Mouse (Mus musculus) left cerebral cortex, postnatal 4 days (tissue): Measurements from ENCODE around the gene AC124502.3. TPM values are rescaled to one million over a fixed set of nuclear protein-coding genes. Genes with fewer than 3 reads are reported as not detected.

Experiments used
- DNase-seq: peaks from one replicate; pipeline ENCODE4 v3.0.0-alpha.2; 2022
- intact Hi-C: fragments of 180-260 bp; cut with DNase I; formaldehyde crosslinking; loops from one replicate; pipeline ENCODE4 v1.15.1; 2025
- total RNA-seq, 2 experiments: library from RNA; stranded (reverse); gene quantifications; 2 replicates each; pipeline ENCODE4 v1.2.3; 2021

AC124502.3 gene
- total RNA-seq, 2 experiments from 2014 or later, result 5.3 to 5.5 TPM

DNA sequence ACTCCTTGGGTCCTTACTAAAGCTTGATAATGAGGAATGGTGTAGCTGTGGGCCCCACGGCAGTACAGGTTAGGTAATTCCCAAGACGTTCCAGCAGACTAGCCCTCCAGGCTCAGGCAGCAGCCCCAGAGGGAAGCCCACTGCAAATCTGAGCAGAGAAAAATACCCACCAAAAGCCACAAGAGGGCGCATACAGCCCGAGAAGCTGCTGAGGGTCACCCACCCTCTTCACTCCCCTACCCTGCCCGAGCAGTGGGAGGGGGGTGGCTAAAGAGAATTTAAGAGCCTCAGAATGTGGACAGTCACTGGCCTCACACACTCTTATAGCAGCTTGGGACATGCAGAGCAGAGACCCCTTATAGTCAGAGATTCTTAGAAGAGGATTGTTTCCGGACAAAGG, 17.6 kb downstream of the AC124502.3 start:
- DNase-seq, result peak; percentile 56
- intact Hi-C loops, result no loop called here

- intact Hi-C loops, result no loop called here
- no peak for DNase-seq
Observed at GRCm38 (mm10) chr19:5057876-5058775, 19.4 kb downstream of the AC124502.3 start.

GRCm38 (mm10) chr19:5058801-5059771, 20.4 kb downstream of the AC124502.3 start:
- intact Hi-C loops, result no loop called here
- DNase-seq, result no peak

DNA sequence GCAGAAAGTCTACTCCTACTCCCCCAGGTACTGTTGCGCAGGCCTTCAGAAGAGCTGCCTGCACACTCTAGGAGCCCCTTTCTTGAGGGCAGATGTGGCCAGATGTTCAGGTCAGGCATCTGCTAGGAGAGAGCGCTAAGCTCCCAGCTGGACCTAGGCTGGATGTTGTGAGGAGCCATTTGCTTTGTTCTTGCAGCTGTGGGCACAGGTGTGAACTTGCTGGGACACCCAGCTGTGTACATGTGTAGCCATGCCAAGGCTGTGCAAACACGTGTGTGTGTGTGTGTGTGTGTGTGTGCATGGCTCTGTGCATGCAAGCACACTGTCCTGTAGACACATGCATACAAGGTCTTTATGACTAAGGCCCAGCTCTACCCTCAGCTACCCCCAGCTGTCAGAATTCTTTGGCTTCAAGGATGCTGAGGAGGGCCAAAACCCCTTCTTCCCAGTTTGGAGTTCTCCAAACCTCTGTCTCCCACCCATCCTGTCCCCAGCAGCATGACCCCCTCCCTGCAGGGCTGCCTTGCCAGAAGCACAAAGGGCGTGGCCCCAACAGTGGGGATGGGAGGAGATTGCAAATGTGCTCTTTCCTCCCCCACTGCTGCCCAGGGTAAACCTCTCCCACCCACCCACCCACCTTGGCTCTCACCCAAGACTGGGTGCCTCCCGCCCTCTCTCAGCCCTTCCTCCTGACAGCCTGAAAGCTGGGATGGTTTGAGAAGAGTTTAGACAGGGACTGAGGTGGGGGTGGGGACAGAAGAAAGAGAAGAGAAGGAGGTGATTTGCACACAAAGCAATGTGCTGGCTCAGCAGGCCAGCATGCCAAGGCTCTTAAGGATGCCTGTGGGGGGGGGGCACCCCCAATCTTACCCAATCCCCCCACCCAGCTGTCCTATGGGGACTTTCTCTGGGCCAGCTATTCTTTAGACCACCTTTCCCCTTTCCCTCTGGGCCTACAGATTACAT, 22.0 kb downstream of the AC124502.3 start:
- intact Hi-C loops, result no loop called here
- no peak for DNase-seq

- DNase-seq, result no peak
- intact Hi-C loops, result no loop called here
Observed at GRCm38 (mm10) chr19:5062041-5062440, 23.4 kb downstream of the AC124502.3 start.

DNA sequence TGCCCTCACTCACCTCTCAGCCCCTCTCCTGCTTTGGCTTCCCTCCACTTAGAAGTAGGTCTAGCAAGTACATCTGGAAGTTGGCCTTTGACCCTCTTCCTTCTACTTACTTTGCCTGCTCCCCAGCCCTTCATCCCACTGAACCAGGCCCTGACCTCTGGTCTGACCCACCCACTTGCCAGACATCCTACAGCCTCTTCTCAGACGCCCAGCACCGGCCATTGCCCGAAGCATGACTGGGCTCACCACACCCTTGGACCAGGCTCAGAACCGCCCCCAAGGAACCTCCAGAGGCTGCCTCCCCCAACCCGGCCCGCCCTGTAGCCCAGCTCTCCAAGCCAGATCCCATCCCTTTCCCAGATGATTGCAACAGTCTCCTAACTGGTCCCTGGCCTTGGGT, 23.8 kb downstream of the AC124502.3 start:
- intact Hi-C loops, result no loop called here
- no peak for DNase-seq

GRCm38 (mm10) chr19:5065104-5065503, 26.4 kb downstream of the AC124502.3 start:
- DNase-seq, result no peak
- intact Hi-C loops, result no loop called here

GRCm38 (mm10) chr19:5067040-5067799, 28.5 kb downstream of the AC124502.3 start:
- no peak for DNase-seq
- intact Hi-C loops, result no loop called here

GRCm38 (mm10) chr19:5067867-5068569, 29.3 kb downstream of the AC124502.3 start, which contains the start of gene Cd248:
Gene Cd248, plus strand, starts transcription at chr19:5068078.
- intact Hi-C loops, result no loop called here
- peak; percentile 73 for DNase-seq

DNA sequence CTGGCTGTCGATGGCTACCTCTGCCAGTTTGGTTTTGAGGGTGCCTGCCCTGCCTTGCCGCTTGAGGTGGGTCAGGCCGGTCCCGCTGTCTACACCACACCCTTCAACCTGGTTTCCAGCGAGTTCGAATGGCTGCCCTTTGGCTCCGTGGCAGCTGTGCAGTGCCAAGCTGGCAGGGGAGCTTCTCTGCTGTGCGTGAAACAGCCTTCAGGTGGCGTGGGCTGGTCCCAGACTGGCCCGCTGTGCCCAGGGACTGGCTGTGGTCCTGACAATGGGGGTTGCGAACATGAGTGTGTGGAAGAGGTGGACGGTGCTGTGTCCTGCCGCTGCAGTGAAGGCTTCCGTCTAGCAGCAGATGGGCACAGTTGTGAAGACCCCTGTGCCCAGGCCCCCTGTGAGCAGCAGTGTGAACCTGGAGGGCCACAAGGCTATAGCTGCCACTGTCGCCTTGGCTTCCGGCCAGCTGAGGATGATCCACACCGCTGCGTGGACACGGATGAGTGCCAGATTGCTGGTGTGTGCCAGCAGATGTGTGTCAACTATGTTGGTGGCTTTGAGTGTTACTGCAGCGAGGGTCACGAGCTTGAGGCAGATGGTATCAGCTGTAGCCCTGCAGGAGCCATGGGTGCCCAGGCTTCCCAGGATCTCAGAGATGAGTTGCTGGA, 30.0 kb downstream of the AC124502.3 start:
- DNase-seq, result peak; percentile 49
- intact Hi-C loops, result no loop called here

DNA sequence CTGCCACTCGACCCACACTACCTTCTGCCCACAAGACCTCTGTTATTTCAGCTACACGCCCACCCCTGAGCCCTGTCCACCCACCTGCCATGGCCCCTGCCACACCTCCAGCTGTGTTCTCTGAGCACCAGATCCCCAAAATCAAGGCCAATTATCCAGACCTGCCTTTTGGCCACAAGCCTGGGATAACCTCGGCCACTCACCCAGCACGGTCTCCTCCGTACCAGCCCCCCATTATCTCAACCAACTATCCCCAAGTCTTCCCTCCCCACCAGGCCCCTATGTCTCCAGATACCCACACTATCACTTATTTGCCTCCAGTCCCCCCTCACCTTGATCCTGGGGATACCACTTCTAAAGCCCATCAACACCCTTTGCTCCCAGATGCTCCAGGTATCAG, 30.8 kb downstream of the AC124502.3 start:
- intact Hi-C loops, result no loop called here
- no peak for DNase-seq

DNA sequence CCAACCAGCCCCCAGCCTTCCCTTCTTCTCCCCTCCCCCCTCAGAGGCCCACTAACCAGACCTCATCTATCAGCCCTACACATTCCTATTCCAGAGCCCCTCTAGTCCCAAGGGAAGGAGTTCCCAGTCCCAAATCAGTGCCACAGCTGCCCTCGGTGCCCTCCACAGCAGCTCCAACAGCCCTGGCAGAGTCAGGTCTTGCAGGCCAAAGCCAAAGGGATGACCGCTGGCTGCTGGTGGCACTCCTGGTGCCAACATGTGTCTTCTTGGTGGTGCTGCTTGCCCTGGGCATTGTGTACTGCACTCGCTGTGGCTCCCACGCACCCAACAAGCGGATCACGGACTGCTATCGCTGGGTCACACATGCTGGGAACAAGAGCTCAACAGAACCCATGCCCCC, 31.3 kb downstream of the AC124502.3 start:
- no peak for DNase-seq
- intact Hi-C loops, result no loop called here

GRCm38 (mm10) chr19:5071077-5071476, 32.4 kb downstream of the AC124502.3 start:
- intact Hi-C loops, result no loop called here
- no peak for DNase-seq

GRCm38 (mm10) chr19:5071545-5072369, 33.1 kb downstream of the AC124502.3 start:
- intact Hi-C loops, result no loop called here
- DNase-seq, result peak; percentile 41

GRCm38 (mm10) chr19:5072389-5073019, 33.8 kb downstream of the AC124502.3 start:
- DNase-seq, result no peak
- intact Hi-C loops, result no loop called here

DNA sequence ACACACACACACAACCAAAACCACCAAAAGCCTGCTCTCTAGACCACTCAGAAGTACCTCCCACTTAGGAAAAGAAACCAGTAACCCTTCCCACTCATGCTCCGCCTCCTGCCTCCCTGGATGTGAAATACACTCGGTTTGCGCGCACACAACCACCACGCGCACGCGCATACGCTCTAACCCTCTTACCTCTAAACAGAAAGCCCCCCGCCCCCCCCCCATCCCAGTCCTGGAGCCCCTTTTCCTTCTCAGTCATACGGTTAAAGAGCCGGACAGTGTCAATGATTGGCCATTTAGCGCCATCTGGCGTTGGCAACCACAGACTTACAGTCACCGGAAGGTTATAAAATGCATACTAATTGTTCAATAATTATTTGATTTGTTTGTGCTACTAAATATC, 34.3 kb downstream of the AC124502.3 start:
- intact Hi-C loops, result no loop called here
- peak; percentile 74 for DNase-seq

GRCm38 (mm10) chr19:5073518-5073917, 34.8 kb downstream of the AC124502.3 start:
- intact Hi-C loops, result no loop called here
- DNase-seq, result no peak
